Mouse (Mus musculus) embryonic facial prominence, embryonic 11.5 days (tissue): ENCODE data around the gene Dnajc11. TPM values are rescaled to one million over a fixed set of nuclear protein-coding genes. Genes with fewer than 3 reads are reported as not detected.
A peak's percentile ranks its signal among the peaks of the same experiment; 100 is the strongest.

ENCODE experiments used
- ATAC-seq: fragments of 200-750 bp; cut with Nextera tagmentation; replicated peaks from 2 replicates; pipeline ENCODE4 v1.8.0; 2017; ENCODE audit warnings: low read depth; ENCODE audit not compliant: insufficient number of reproducible peaks, low FRiP score, low TSS enrichment
- DNase-seq: peaks from one replicate; pipeline ENCODE4 v3.0.0-alpha.2; 2015; ENCODE audit warnings: low spot score
- H3K27ac ChIP-seq: fragments of 300-500 bp; sonication (generic); replicated peaks from 2 replicates; pipeline ENCODE4 v1.5.1; 2014; ENCODE audit warnings: mild to moderate bottlenecking, low read depth, low read length, control low read depth
- H3K27me3 ChIP-seq: fragments of 300-500 bp; sonication (generic); 2 replicates; pipeline ENCODE4 v1.6.1; 2014; ENCODE audit warnings: mild to moderate bottlenecking, low read length, moderate library complexity, mixed read lengths; ENCODE audit not compliant: control insufficient read depth, insufficient read depth
- H3K36me3 ChIP-seq: fragments of 300-500 bp; sonication (generic); replicated peaks from 2 replicates; pipeline ENCODE4 v1.6.1; 2014; ENCODE audit warnings: low read depth, mild to moderate bottlenecking, low read length, moderate library complexity, mixed read lengths; ENCODE audit not compliant: control insufficient read depth, insufficient read depth
- H3K4me1 ChIP-seq: fragments of 300-500 bp; sonication (generic); 2 replicates; pipeline ENCODE4 v1.6.1; 2014; ENCODE audit warnings: low read length, mixed read lengths; ENCODE audit not compliant: control insufficient read depth, insufficient read depth
- H3K4me2 ChIP-seq: fragments of 300-500 bp; sonication (generic); 2 replicates; pipeline ENCODE4 v1.6.1; 2014; ENCODE audit warnings: low read depth, mild to moderate bottlenecking, control low read depth, low read length, moderate library complexity
- H3K4me3 ChIP-seq: fragments of 300-500 bp; sonication (generic); 2 replicates; pipeline ENCODE4 v1.5.1; 2014; ENCODE audit warnings: low read depth, low read length, control low read depth
- H3K9ac ChIP-seq: fragments of 300-500 bp; sonication (generic); replicated peaks from 2 replicates; pipeline ENCODE4 v1.6.1; 2014; ENCODE audit warnings: mild to moderate bottlenecking, control low read depth, low read length
- H3K9me3 ChIP-seq: fragments of 300-500 bp; sonication (generic); replicated peaks from 2 replicates; pipeline ENCODE4 v1.6.1; 2016; ENCODE audit warnings: mild to moderate bottlenecking, low read length, inconsistent platforms, mixed read lengths; ENCODE audit not compliant: control insufficient read depth
- WGBS: fragments of 180-500 bp; shearing (Covaris S2); extraction: QIAGEN DNeasy Blood & Tissue Kit; methylation state at CpG from one replicate; pipeline ENCODE4 v1.1.7; 2014; 5-methylcytosine and 5-hydroxymethylcytosine counted together
- polyA plus RNA-seq: library from polyadenylated mRNA; unstranded; fragments of >200 nt; fragmentation: Nextera tagmentation; extraction: Ambion mirVana; gene quantifications from 2 replicates; pipeline ENCODE4 v1.2.1, GENCODE M21; 2014

Dnajc11 gene
- polyA plus RNA-seq, 1 experiment from 2014 or later = 75.0 TPM

DNA sequence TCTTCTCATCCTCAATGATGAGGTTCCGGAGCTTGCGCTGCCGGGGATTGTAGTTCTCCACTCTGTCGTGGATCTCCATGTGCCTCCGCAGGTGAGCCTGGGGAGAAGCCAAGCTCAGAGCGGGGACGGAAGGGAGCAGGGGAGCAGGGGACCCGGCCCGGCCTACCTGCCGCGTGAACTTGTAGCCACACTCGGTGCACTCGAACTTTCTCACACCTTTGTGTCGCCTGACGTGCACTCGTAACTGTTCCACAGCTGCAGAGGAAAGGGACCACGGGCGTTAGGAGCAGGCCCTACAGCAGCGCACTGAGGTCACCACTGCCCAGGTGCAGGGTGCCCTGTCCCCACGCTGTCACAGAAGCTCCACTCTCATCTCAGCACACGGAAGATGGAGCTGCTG lies 86.5 kb downstream of the Dnajc11 start:
- Histone ChIP-seq H3K27ac (no peak overlapping the region), H3K4me1 (no peaks in the 10 kb centered on the region), H3K4me2 (no peak overlapping the region), H3K36me3 (peaks cover 11% of the 10 kb centered on the region), H3K4me3 (no peak overlapping the region), H3K9ac (no peak overlapping the region), H3K27me3 (no peaks in the 10 kb centered on the region), H3K9me3 (no peaks in the 10 kb centered on the region)
- no peak for ATAC-seq
- no peak for DNase-seq
- 89% methylated on average over 21 of the region's 21 CpGs for WGBS

- Histone ChIP-seq H3K36me3 (peaks cover 11% of the 10 kb centered on the region), H3K27me3 (no peaks in the 10 kb centered on the region), H3K9me3 (no peaks in the 10 kb centered on the region), H3K4me2 (no peak overlapping the region), H3K27ac (no peak overlapping the region), H3K4me3 (no peak overlapping the region), H3K9ac (no peak overlapping the region), H3K4me1 (peaks cover 5% of the 10 kb centered on the region)
- WGBS = 75% methylated on average over 12 of the region's 12 CpGs
- ATAC-seq (no peak), DNase-seq (no peak)
Measured at GRCm38 (mm10) chr4:152021568-152022097, 88.1 kb downstream of the Dnajc11 start.

GRCm38 (mm10) chr4:152022506-152022905 lies 89.0 kb downstream of the Dnajc11 start:
- no peak for DNase-seq
- H3K4me3 ChIP-seq = no peak overlapping the region
- H3K27ac ChIP-seq = no peak overlapping the region
- peaks cover 11% of the 10 kb centered on the region for H3K36me3 ChIP-seq
- H3K4me2 ChIP-seq = no peak overlapping the region
- H3K4me1 ChIP-seq = peaks cover 6% of the 10 kb centered on the region
- no peak for ATAC-seq
- no peaks in the 10 kb centered on the region for H3K9me3 ChIP-seq
- no peaks in the 10 kb centered on the region for H3K27me3 ChIP-seq
- WGBS = 89% methylated on average over 8 of the region's 8 CpGs
- H3K9ac ChIP-seq = no peak overlapping the region

GRCm38 (mm10) chr4:152024525-152024924 lies 91.0 kb downstream of the Dnajc11 start:
- 91% methylated on average over 11 of the region's 11 CpGs for WGBS
- no peak overlapping the region for H3K27ac ChIP-seq
- ATAC-seq (no peak), DNase-seq (no peak)
- peaks cover 9% of the 10 kb centered on the region for H3K4me1 ChIP-seq
- no peak overlapping the region for H3K4me3 ChIP-seq
- no peaks in the 10 kb centered on the region for H3K9me3 ChIP-seq
- no peak overlapping the region for H3K4me2 ChIP-seq
- H3K36me3 ChIP-seq = peaks cover 10% of the 10 kb centered on the region
- no peak overlapping the region for H3K9ac ChIP-seq
- no peaks in the 10 kb centered on the region for H3K27me3 ChIP-seq

DNA sequence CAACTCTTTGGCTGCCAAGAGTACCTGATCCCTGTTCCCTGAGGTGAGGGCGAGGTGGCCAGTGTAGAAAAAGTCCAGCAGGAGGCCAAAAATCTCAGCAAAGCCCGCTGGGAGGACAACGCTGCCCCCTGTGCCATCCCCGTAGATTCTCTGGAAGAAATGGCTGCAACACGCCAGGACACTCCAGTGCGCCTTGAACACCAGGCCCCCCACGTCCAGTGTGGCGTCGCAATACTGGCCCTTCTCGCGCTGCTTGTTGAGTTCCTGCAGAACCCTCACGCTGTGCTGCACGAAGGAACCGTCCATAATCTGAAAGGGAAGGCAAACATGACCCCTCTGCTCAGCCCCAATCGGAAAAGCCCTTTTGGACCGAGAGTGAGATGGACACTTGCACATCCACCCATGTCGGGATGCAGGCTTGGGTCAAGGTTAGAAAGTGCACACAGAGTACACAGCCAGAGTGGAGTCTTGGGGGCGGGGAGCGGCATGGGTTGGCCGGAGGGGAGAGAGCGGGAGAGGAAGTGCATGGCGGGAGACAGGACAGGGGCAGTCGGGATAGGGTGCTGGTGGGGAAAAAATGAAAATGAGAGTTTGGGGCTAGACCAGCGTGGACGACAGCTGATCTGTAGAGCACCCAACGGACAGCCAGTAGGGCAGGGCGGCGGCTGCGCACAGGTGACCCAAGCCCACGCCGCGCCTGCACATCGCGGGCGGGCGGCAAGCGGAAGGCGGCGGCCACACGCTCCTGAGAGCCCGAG lies 93.4 kb downstream of the Dnajc11 start:
- 2% methylated on average over 36 of the region's 41 CpGs for WGBS
- DNase-seq (no peak), ATAC-seq (peak; percentile 49)
- Histone ChIP-seq H3K36me3 (no peaks in the 10 kb centered on the region; the same call in none of the 2 replicates), H3K4me2 (peak overlapping the region; percentile 87), H3K4me1 (peaks cover 9% of the 10 kb centered on the region), H3K27ac (no peak overlapping the region), H3K9me3 (no peaks in the 10 kb centered on the region), H3K27me3 (no peaks in the 10 kb centered on the region), H3K9ac (peak overlapping the region; percentile 57), H3K4me3 (peak overlapping the region; percentile 61)

- peak; percentile 99 for DNase-seq
- no peak within 1 kb of the TSS for H3K27ac ChIP-seq
- H3K9ac ChIP-seq = peak within 1 kb of the TSS; percentile 57
- under 1% methylated on average over 33 of the region's 35 CpGs for WGBS
- H3K9me3 ChIP-seq = no peaks in the 10 kb centered on the region
- H3K27me3 ChIP-seq = no peaks in the 10 kb centered on the region
- H3K4me2 ChIP-seq = peak within 1 kb of the TSS; percentile 87
- peak within 1 kb of the TSS; percentile 61 for H3K4me3 ChIP-seq
- peaks cover 9% of the 10 kb centered on the region for H3K4me1 ChIP-seq
- peak; percentile 96 for ATAC-seq
- H3K36me3 ChIP-seq = no peaks in the 10 kb centered on the region; the same call in none of the 2 replicates
Measured at GRCm38 (mm10) chr4:152027524-152027923, 94.0 kb downstream of the Dnajc11 start, which contains the start of gene Zbtb48. Zbtb48 (minus strand) TSS chr4:152027671.

DNA sequence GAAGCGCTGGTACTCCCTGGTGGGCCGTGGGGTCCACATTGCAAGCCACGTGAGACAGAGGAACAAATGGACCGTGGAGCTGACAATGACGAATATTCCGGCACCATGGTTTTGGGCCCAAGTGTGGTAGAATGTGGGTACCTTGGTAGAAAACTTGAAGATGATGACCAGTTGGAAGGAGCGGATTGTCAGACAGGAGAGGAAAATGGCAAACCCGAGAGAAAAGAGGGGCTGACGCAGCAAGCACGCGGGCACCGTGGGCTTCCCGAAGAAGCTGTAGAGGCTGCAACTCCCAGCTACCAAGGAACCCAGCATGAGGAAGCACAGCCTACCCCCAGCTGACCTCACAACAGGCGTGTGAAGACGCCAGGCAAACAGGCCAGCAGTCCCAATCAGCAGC lies 95.0 kb downstream of the Dnajc11 start:
- ATAC-seq (no peak), DNase-seq (no peak)
- Histone ChIP-seq H3K4me1 (peaks cover 9% of the 10 kb centered on the region), H3K9me3 (no peaks in the 10 kb centered on the region), H3K36me3 (no peaks in the 10 kb centered on the region; the same call in 1 of the 2 replicates), H3K9ac (no peak overlapping the region; the same call in 1 of the 2 replicates), H3K4me3 (peak overlapping the region; percentile 61), H3K4me2 (peak overlapping the region; percentile 79), H3K27ac (no peak overlapping the region), H3K27me3 (no peaks in the 10 kb centered on the region)
- WGBS = 68% methylated on average over 15 of the region's 15 CpGs

- H3K27me3 ChIP-seq = no peaks in the 10 kb centered on the region
- ATAC-seq = no peak
- H3K9ac ChIP-seq = no peak overlapping the region
- no peaks in the 10 kb centered on the region for H3K36me3 ChIP-seq
- H3K9me3 ChIP-seq = no peaks in the 10 kb centered on the region
- peaks cover 9% of the 10 kb centered on the region for H3K4me1 ChIP-seq
- no peak overlapping the region for H3K4me3 ChIP-seq
- WGBS = 44% methylated on average over 5 of the region's 5 CpGs
- DNase-seq = no peak
- H3K4me2 ChIP-seq = no peak overlapping the region
- no peak overlapping the region for H3K27ac ChIP-seq
Measured at GRCm38 (mm10) chr4:152029087-152029486, 95.6 kb downstream of the Dnajc11 start.
